Mouse (Mus musculus) fat pad, adult 2 months (tissue): ENCODE measurements at regions not wholly inside any gene's neighbourhood (a gene's known extent, or its start where the extent isn't known, plus 50 kb on each side); places are given as distances from the start of the nearest gene placed in this dataset.
"Not testable (repeated sequence)": the region's sequence is repeated elsewhere in the genome, so short reads cannot be mapped to it uniquely, and the experiment has no call there.

Experiments
- DNase-seq: peaks from one replicate; pipeline ENCODE4 v3.0.0-alpha.2; 2011; ENCODE audit warnings: low read depth, low spot score; ENCODE audit errors: extremely low read depth

GRCm38 (mm10) chr17:7548456-7548855 is 163.2 kb upstream of the Unc93a2 start:
- no peak for DNase-seq

- peak; percentile 14 for DNase-seq
These were observed 153.3 kb upstream of the Unc93a2 start for GRCm38 (mm10) chr17:7538402-7539087.

GRCm38 (mm10) chr17:7537618-7538266 is 152.5 kb upstream of the Unc93a2 start:
- no peak for DNase-seq

- no peak for DNase-seq
These were observed 151.9 kb upstream of the Unc93a2 start for GRCm38 (mm10) chr17:7537210-7537609.

- no peak for DNase-seq
These were observed 149.3 kb upstream of the Unc93a2 start for GRCm38 (mm10) chr17:7534386-7535059.

- DNase-seq, result no peak
These were observed 148.3 kb upstream of the Unc93a2 start for GRCm38 (mm10) chr17:7533552-7533951.

- DNase-seq, result peak; percentile 50
These were observed 147.4 kb upstream of the Unc93a2 start for GRCm38 (mm10) chr17:7532618-7533017.

- no peak for DNase-seq
These were observed 144.0 kb upstream of the Unc93a2 start for GRCm38 (mm10) chr17:7529304-7529703.

GRCm38 (mm10) chr17:7527681-7528080 is 142.4 kb upstream of the Unc93a2 start:
- no peak for DNase-seq

GRCm38 (mm10) chr17:7524497-7524896 is 139.2 kb upstream of the Unc93a2 start:
- not testable (repeated sequence) for DNase-seq

- no peak for DNase-seq
These were observed 135.9 kb upstream of the Unc93a2 start for GRCm38 (mm10) chr17:7521127-7521526.
